Mouse (Mus musculus): ENCODE data around the gene Kif5c.

Kif5c gene

DNA sequence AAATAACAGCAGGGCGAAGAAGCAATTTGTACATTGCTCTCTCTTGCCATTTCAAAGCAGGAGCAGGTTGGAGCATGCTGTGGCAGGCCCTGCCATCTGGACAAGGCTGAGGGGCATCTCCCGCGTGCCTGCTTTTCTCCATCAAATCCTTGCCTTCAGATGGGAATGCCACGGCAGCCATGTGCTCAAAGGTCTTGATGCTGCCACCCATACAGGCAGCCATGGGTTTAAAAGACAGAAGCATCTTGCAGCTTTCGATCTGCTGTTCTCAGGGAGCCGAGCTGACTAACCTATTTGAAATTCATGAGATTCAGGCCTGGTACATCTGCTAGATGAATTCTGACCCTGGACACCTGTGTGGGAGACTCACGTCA lies 53.4 kb downstream of the Kif5c start:
- DNase-seq = no peak

DNA sequence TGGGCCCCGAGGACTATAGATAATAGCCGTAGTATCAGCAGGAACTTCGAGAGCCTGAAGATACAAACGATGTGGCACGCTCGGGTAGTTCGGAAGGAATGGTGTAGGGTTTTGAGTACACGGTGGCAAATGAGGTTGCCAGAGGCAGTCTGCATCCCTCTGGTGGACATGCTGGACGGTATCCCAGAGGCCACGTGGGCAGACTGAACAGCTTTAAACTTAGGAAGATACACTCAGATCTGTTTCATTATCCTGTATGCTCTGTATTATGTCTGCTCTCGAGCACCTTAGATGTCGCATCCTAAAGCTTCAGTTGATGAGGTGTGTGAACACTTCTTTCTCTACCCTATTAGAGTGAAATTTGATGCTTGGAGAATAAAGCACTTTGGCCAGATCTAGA lies 56.9 kb downstream of the Kif5c start:
- no peak for DNase-seq

DNA sequence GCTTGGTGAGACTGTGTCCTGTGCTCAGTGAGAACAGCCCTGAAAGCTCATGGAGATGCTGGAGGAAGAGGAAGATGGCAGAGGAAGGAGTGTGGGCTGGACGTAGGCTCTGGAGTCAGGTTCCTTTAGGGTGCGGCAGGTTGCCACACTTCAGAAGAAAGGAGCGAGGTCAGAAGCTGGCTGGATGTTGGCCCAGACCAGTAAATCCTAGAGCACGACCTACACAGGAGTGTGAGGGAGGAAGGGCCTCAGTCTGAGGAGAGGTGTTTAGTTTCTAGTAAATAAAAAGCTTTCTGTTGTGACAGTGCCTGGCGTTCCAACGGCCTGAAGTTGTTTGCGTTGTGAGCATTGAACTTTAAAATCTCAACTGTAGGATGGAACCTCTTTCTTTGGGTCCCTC lies 59.3 kb downstream of the Kif5c start:
- DNase-seq = no peak

GRCm38 (mm10) chr2:49679135-49679964 lies 60.3 kb downstream of the Kif5c start:
- no peak for DNase-seq

- no peak for DNase-seq
Observed at GRCm38 (mm10) chr2:49682754-49683153, 63.7 kb downstream of the Kif5c start.

- no peak for DNase-seq
Observed at GRCm38 (mm10) chr2:49684808-49685207, 65.7 kb downstream of the Kif5c start.

- peak; percentile 3 for DNase-seq
Observed at GRCm38 (mm10) chr2:49690421-49690826, 71.3 kb downstream of the Kif5c start.

DNA sequence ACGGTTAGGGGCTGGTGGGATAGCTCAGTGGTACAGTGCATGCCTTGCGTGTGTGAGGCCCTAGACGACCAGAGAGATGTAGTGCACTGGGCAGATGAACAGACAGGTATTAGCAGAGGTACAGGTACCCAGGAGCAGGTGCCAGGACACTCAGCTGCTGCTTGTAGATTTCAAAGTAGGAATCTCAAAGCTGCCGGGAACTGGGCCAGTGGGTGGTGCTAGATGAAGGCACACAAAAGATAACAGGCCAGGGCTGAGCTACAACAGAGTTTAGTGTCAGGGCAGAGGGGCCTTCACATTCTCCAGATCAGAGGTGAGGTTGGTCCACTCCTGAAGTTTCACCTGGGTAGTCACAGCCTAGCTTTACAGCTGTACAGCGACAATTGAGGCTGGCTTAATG lies 72.3 kb downstream of the Kif5c start:
- peak; percentile 6 for DNase-seq

DNA sequence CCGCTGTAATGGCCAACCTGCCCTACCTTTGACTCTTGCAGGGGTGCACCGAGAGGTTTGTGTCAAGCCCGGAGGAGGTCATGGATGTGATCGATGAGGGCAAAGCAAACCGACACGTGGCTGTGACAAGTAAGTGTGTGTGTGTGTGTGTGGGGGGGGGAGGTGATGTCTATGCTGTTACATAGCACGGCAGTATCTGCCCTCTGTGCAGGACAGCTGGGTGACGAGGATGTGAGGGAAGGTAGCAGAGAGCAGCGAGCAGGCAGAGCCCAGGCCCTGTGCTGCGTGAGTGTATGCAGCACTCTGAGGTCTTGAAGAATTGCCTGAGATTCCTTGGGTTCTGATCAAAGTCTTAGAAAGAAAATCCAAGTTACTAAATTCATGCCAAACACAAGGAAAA lies 75.6 kb downstream of the Kif5c start:
- DNase-seq = no peak

DNA sequence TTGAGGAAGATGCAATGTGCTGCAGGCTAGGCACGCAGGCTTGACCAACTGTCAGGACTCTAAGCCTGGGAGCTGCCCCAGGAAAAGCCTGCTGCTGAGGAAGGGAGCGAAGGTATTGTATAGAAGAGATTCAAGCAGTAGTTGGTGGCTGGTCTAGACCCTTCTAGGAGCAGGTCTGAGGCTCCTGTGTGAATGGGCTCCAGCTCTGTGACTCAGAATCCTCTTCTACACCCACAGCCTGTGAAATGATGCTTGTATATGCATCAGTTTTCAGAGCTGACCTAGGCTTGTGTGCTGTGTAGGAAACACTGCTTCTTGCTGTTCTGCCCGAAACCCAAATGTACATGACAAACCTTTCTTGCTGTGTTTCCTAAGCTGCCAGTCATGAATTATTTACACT lies 76.4 kb downstream of the Kif5c start:
- DNase-seq = no peak

- DNase-seq = no peak
Observed at GRCm38 (mm10) chr2:49698851-49699250, 79.8 kb downstream of the Kif5c start.

GRCm38 (mm10) chr2:49700176-49700971 lies 81.3 kb downstream of the Kif5c start:
- no peak for DNase-seq

DNA sequence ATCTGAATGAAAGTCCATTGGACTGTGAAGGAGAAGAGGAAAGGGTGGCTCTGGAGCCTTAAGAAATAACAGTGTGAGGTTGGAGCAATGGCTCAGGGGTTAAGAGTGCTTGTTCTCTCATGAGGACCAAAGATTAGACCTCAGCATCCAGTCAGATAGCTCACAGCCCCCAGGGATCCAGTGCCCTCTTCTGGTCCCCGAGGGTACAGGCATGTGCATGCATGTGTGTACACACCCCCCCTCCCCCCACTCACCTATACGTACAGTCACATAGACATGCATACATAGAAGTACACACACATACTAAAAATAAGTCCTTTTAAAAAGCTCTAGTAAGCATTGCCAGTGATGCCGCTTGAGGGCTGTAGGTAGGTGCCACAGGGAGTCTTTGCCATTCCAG lies 91.1 kb downstream of the Kif5c start:
- no peak for DNase-seq

- peak; percentile 44 for DNase-seq
Observed at GRCm38 (mm10) chr2:49711693-49712092, 92.6 kb downstream of the Kif5c start.

DNA sequence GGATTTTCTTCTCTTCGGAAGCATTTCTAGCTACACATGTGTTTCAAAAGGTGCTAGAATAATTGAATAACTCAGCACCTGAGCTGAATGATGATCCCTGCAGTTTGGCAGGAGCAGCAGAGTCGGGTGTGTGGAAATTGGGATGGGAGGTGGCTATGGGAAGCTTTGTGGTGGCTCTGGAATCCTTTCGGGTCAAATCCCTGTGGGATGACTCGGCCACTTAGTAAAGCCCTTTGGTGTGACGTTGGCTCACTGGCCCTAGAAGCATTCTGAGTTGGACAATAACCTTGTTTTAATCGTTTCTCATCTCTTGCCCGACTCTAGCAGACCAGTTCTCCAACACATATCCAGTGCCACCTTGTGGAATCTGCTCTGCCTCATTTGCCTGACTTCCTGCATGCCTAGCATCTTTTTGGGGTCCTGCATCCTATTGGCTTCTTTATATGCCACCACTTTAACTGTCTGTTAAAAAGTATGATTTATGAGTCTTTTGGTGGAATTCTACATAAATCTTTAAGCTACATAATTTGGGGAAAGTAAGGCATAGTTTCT lies 93.3 kb downstream of the Kif5c start:
- no peak for DNase-seq

- DNase-seq = no peak
Observed at GRCm38 (mm10) chr2:49716490-49716889, 97.4 kb downstream of the Kif5c start.

DNA sequence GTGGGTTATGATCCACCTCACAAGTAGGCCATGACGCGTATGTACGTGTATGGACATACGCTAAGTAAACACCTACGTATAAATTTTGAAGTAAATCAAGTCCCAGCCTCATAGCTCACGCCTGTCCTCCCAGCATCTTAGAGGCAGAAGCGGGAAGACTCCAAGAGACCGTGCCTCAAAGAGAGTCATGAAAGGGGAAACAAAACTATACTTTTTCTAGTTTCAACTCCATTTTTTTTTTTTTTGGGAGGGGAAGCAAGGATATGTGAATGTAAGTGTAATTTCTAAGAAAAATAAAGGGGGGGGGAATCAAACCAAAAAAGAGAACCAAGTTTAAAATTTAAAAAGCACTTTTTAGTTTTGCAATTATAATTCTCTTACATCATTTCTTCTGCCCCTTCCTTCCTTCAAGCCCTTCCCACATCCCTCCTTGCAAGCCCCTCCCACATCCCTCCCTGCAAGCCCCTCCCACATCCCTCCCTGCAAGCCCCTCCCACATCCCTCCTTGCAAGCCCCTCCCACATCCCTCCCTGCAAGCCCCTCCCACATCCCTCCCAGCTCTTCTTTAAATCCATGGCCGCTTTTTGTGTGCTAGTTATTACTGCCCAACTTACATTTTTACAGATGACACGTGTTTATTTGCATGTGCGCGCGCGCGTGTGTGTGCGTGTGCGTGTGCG lies 98.5 kb downstream of the Kif5c start:
- DNase-seq = no peak

- DNase-seq = no peak
Observed at GRCm38 (mm10) chr2:49718492-49718891, 99.4 kb downstream of the Kif5c start.

GRCm38 (mm10) chr2:49718935-49719850 lies 100.1 kb downstream of the Kif5c start:
- no peak for DNase-seq

GRCm38 (mm10) chr2:49719854-49720253 lies 100.8 kb downstream of the Kif5c start:
- no peak for DNase-seq

GRCm38 (mm10) chr2:49720343-49720742 lies 101.2 kb downstream of the Kif5c start:
- DNase-seq = no peak

- no peak for DNase-seq
Observed at GRCm38 (mm10) chr2:49722331-49722730, 103.2 kb downstream of the Kif5c start.
